Mouse (Mus musculus): ENCODE measurements around the gene E2f2. TPM values are rescaled to one million over a fixed set of nuclear protein-coding genes. Genes with fewer than 3 reads are reported as not detected.

E2f2 gene
- polyA plus RNA-seq (2014; fragmentation: Nextera tagmentation; extraction: Ambion mirVana) = 5.5 and 6.2 TPM in 2 replicates

DNA sequence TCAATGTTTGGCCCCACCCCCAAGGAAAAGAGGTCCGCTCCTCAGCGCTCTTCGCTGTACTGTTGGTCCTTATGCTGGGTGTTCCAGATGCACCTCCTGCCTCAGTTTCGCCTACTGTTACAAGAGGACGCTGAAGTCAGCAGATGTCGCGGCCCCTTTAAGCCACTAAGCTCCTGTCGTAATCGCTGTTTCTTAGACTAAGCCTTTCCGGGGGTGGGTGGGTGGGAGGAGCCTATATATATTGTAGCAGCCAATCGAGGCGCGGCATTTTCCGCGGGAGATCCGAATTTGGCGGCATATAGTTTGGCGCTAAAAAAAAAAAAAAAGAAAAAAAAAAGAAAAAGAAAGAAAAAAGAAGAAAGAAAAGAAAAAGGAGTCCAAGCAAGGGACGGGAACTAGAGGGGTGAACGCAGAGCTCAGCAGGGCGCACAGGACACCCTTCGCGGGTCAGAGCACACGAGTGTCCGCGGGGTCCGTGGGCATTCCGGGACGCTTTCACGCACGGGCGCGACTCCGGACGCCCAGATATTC is at the start of gene E2f2:
E2f2 (plus strand) TSS at position 384 of the 531 bp plus-strand sequence.
- DNase-seq (ENCODE audit: low spot score) (peak; percentile 82), ATAC-seq (ENCODE audit: low FRiP score) (peak; percentile 71)
- peaks cover 4% of the 10 kb centered on the region for H3K4me1 ChIP-seq (replicated peaks; ENCODE audit: control insufficient read depth, insufficient read depth, low read length)
- H3K4me3 ChIP-seq (ENCODE audit: low read depth, low read length) = peak within 1 kb of the TSS; percentile 61
- H3K27ac ChIP-seq (ENCODE audit: low read depth, low read length) = peak within 1 kb of the TSS; percentile 45; the same call in 1 of the 2 replicates
- no peaks in the 10 kb centered on the region for H3K9me3 ChIP-seq (ENCODE audit: control insufficient read depth, low read length)
- peak within 1 kb of the TSS; percentile 79 for H3K9ac ChIP-seq (ENCODE audit: low read depth, low read length)
- WGBS = under 1% methylated on average over 35 of the region's 35 CpGs
- H3K36me3 ChIP-seq (ENCODE audit: control insufficient read depth, insufficient read depth, low read length) = no peaks in the 10 kb centered on the region
- H3K4me2 ChIP-seq (replicated peaks; ENCODE audit: low read depth, low read length) = peak within 1 kb of the TSS; percentile 95
- no peaks in the 10 kb centered on the region for H3K27me3 ChIP-seq (ENCODE audit: control insufficient read depth, insufficient read depth, low read length)

- ATAC-seq (ENCODE audit: low FRiP score) (no peak), DNase-seq (ENCODE audit: low spot score) (no peak)
- H3K27ac ChIP-seq (ENCODE audit: low read depth, low read length) = no peak overlapping the region
- no peak overlapping the region for H3K4me3 ChIP-seq (ENCODE audit: low read depth, low read length)
- H3K9ac ChIP-seq (ENCODE audit: low read depth, low read length) = no peak overlapping the region
- no peaks in the 10 kb centered on the region for H3K27me3 ChIP-seq (ENCODE audit: control insufficient read depth, insufficient read depth, low read length)
- H3K4me2 ChIP-seq (replicated peaks; ENCODE audit: low read depth, low read length) = no peak overlapping the region
- no peaks in the 10 kb centered on the region for H3K4me1 ChIP-seq (replicated peaks; ENCODE audit: control insufficient read depth, insufficient read depth, low read length)
- WGBS = 77% methylated on average over 8 of the region's 8 CpGs
- no peaks in the 10 kb centered on the region for H3K36me3 ChIP-seq (ENCODE audit: control insufficient read depth, insufficient read depth, low read length)
- H3K9me3 ChIP-seq (ENCODE audit: control insufficient read depth, low read length) = no peaks in the 10 kb centered on the region
Measured at GRCm38 (mm10) chr4:136123111-136123791, 48.9 kb upstream of the E2f2 start.

GRCm38 (mm10) chr4:136123792-136124161 is 48.4 kb upstream of the E2f2 start:
- Histone ChIP-seq H3K27ac (ENCODE audit: low read depth, low read length) (no peak overlapping the region), H3K4me1 (replicated peaks; ENCODE audit: control insufficient read depth, insufficient read depth, low read length) (no peaks in the 10 kb centered on the region), H3K36me3 (ENCODE audit: control insufficient read depth, insufficient read depth, low read length) (no peaks in the 10 kb centered on the region), H3K9ac (ENCODE audit: low read depth, low read length) (no peak overlapping the region), H3K4me3 (ENCODE audit: low read depth, low read length) (no peak overlapping the region), H3K9me3 (ENCODE audit: control insufficient read depth, low read length) (no peaks in the 10 kb centered on the region), H3K27me3 (ENCODE audit: control insufficient read depth, insufficient read depth, low read length) (no peaks in the 10 kb centered on the region), H3K4me2 (replicated peaks; ENCODE audit: low read depth, low read length) (no peak overlapping the region)
- DNase-seq (ENCODE audit: low spot score) (no peak), ATAC-seq (ENCODE audit: low FRiP score) (no peak)
- 97% methylated on average over 3 of the region's 3 CpGs for WGBS

GRCm38 (mm10) chr4:136124581-136124980 is 47.6 kb upstream of the E2f2 start:
- Histone ChIP-seq H3K9ac (ENCODE audit: low read depth, low read length) (no peak overlapping the region), H3K36me3 (ENCODE audit: control insufficient read depth, insufficient read depth, low read length) (no peaks in the 10 kb centered on the region), H3K9me3 (ENCODE audit: control insufficient read depth, low read length) (no peaks in the 10 kb centered on the region), H3K27me3 (ENCODE audit: control insufficient read depth, insufficient read depth, low read length) (no peaks in the 10 kb centered on the region), H3K4me2 (replicated peaks; ENCODE audit: low read depth, low read length) (no peak overlapping the region), H3K4me1 (replicated peaks; ENCODE audit: control insufficient read depth, insufficient read depth, low read length) (no peaks in the 10 kb centered on the region), H3K4me3 (ENCODE audit: low read depth, low read length) (no peak overlapping the region), H3K27ac (ENCODE audit: low read depth, low read length) (no peak overlapping the region)
- WGBS = 98% methylated on average over 4 of the region's 4 CpGs
- no peak for ATAC-seq (ENCODE audit: low FRiP score)
- no peak for DNase-seq (ENCODE audit: low spot score)

- 88% methylated on average over 11 of the region's 11 CpGs for WGBS
Measured at GRCm38 (mm10) chr4:136125458-136125857, 46.7 kb upstream of the E2f2 start.

DNA sequence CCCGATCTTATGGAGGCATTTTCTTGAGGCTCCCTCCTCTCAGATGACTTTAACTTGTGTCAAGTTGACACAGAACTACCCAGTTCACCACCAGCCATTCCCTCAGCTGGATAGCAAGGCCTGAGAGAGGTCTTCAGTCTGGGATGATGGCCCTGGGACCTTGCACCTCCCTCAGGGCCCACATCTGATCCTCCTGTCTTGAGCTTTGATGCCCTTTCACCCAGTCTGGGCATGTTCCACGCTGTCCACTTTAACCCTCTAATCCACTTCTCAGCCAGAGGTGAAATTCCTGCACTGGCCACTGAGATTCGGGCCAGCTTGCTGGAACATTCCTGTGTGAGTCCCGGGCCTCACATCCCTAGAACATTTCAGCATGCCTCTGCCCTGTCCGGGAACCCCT is 46.2 kb upstream of the E2f2 start:
- Histone ChIP-seq H3K27ac (ENCODE audit: low read depth, low read length) (no peak overlapping the region), H3K27me3 (ENCODE audit: control insufficient read depth, insufficient read depth, low read length) (no peaks in the 10 kb centered on the region), H3K9ac (ENCODE audit: low read depth, low read length) (no peak overlapping the region), H3K36me3 (ENCODE audit: control insufficient read depth, insufficient read depth, low read length) (no peaks in the 10 kb centered on the region), H3K4me3 (ENCODE audit: low read depth, low read length) (no peak overlapping the region), H3K4me2 (replicated peaks; ENCODE audit: low read depth, low read length) (no peak overlapping the region), H3K4me1 (replicated peaks; ENCODE audit: control insufficient read depth, insufficient read depth, low read length) (no peaks in the 10 kb centered on the region), H3K9me3 (ENCODE audit: control insufficient read depth, low read length) (no peaks in the 10 kb centered on the region)
- no peak for ATAC-seq (ENCODE audit: low FRiP score)
- 70% methylated on average over 5 of the region's 5 CpGs for WGBS
- no peak for DNase-seq (ENCODE audit: low spot score)

More at GRCm38 (mm10) chr4:136125458-136125857, 46.7 kb upstream of the E2f2 start:
- Histone ChIP-seq H3K4me3 (ENCODE audit: low read depth, low read length) (no peak overlapping the region), H3K9me3 (ENCODE audit: control insufficient read depth, low read length) (no peaks in the 10 kb centered on the region), H3K27me3 (ENCODE audit: control insufficient read depth, insufficient read depth, low read length) (no peaks in the 10 kb centered on the region), H3K27ac (ENCODE audit: low read depth, low read length) (no peak overlapping the region), H3K4me1 (replicated peaks; ENCODE audit: control insufficient read depth, insufficient read depth, low read length) (no peaks in the 10 kb centered on the region), H3K4me2 (replicated peaks; ENCODE audit: low read depth, low read length) (no peak overlapping the region), H3K9ac (ENCODE audit: low read depth, low read length) (no peak overlapping the region), H3K36me3 (ENCODE audit: control insufficient read depth, insufficient read depth, low read length) (no peaks in the 10 kb centered on the region)
- ATAC-seq (ENCODE audit: low FRiP score) (no peak), DNase-seq (ENCODE audit: low spot score) (no peak)

GRCm38 (mm10) chr4:136127670-136128069 is 44.5 kb upstream of the E2f2 start:
- no peaks in the 10 kb centered on the region for H3K4me1 ChIP-seq (replicated peaks; ENCODE audit: control insufficient read depth, insufficient read depth, low read length)
- WGBS = 70% methylated on average over 13 of the region's 13 CpGs

GRCm38 (mm10) chr4:136129842-136130241 is 42.4 kb upstream of the E2f2 start:
- no peak for DNase-seq (ENCODE audit: low spot score)
- no peak for ATAC-seq (ENCODE audit: low FRiP score)
- no peaks in the 10 kb centered on the region; the same call in 1 of the 2 replicates for H3K4me1 ChIP-seq (replicated peaks; ENCODE audit: control insufficient read depth, insufficient read depth, low read length)
- 72% methylated on average over 1 of the region's 1 CpGs for WGBS
- H3K36me3 ChIP-seq (ENCODE audit: control insufficient read depth, insufficient read depth, low read length) = no peaks in the 10 kb centered on the region
- no peaks in the 10 kb centered on the region for H3K27me3 ChIP-seq (ENCODE audit: control insufficient read depth, insufficient read depth, low read length)
- H3K4me2 ChIP-seq (replicated peaks; ENCODE audit: low read depth, low read length) = no peak overlapping the region
- no peak overlapping the region for H3K9ac ChIP-seq (ENCODE audit: low read depth, low read length)
- no peak overlapping the region for H3K27ac ChIP-seq (ENCODE audit: low read depth, low read length)
- no peaks in the 10 kb centered on the region for H3K9me3 ChIP-seq (ENCODE audit: control insufficient read depth, low read length)
- H3K4me3 ChIP-seq (ENCODE audit: low read depth, low read length) = no peak overlapping the region

More at GRCm38 (mm10) chr4:136127670-136128069, 44.5 kb upstream of the E2f2 start:
- no peaks in the 10 kb centered on the region for H3K9me3 ChIP-seq (ENCODE audit: control insufficient read depth, low read length)
- no peak overlapping the region for H3K27ac ChIP-seq (ENCODE audit: low read depth, low read length)
- DNase-seq (ENCODE audit: low spot score) (no peak), ATAC-seq (ENCODE audit: low FRiP score) (no peak)
- H3K9ac ChIP-seq (ENCODE audit: low read depth, low read length) = no peak overlapping the region
- H3K4me2 ChIP-seq (replicated peaks; ENCODE audit: low read depth, low read length) = no peak overlapping the region
- H3K27me3 ChIP-seq (ENCODE audit: control insufficient read depth, insufficient read depth, low read length) = no peaks in the 10 kb centered on the region
- no peaks in the 10 kb centered on the region for H3K36me3 ChIP-seq (ENCODE audit: control insufficient read depth, insufficient read depth, low read length)
- H3K4me3 ChIP-seq (ENCODE audit: low read depth, low read length) = no peak overlapping the region

GRCm38 (mm10) chr4:136133801-136134200 is 38.4 kb upstream of the E2f2 start:
- Histone ChIP-seq H3K9me3 (ENCODE audit: control insufficient read depth, low read length) (no peaks in the 10 kb centered on the region), H3K36me3 (ENCODE audit: control insufficient read depth, insufficient read depth, low read length) (no peaks in the 10 kb centered on the region), H3K4me2 (replicated peaks; ENCODE audit: low read depth, low read length) (peak overlapping the region; percentile 33), H3K27ac (ENCODE audit: low read depth, low read length) (peak overlapping the region; percentile 91), H3K4me1 (replicated peaks; ENCODE audit: control insufficient read depth, insufficient read depth, low read length) (peaks cover 14% of the 10 kb centered on the region), H3K9ac (ENCODE audit: low read depth, low read length) (peak overlapping the region; percentile 49), H3K4me3 (ENCODE audit: low read depth, low read length) (no peak overlapping the region; the same call in 1 of the 2 replicates), H3K27me3 (ENCODE audit: control insufficient read depth, insufficient read depth, low read length) (no peaks in the 10 kb centered on the region)
- peak; percentile 35 for DNase-seq (ENCODE audit: low spot score)
- WGBS = 17% methylated on average over 9 of the region's 9 CpGs
- ATAC-seq (ENCODE audit: low FRiP score) = no peak

Data from hindbrain, embryonic 11.5 days (tissue).